Mouse (Mus musculus) kidney, embryonic 15.5 days (tissue): ENCODE data around the gene Dpysl4. TPM values are rescaled to one million over a fixed set of nuclear protein-coding genes. Genes with fewer than 3 reads are reported as not detected.

ENCODE experiments used
- ATAC-seq: fragments of 200-750 bp; cut with Nextera tagmentation; replicated peaks from 2 replicates; pipeline ENCODE4 v1.8.0; 2017; ENCODE audit warnings: moderate TSS enrichment; ENCODE audit not compliant: low FRiP score
- H3K27ac ChIP-seq: fragments of 300-500 bp; sonication (generic); 2 replicates; pipeline ENCODE4 v1.5.1; 2015; ENCODE audit warnings: mild to moderate bottlenecking, inconsistent platforms
- H3K27me3 ChIP-seq: fragments of 300-500 bp; sonication (generic); 2 replicates; pipeline ENCODE4 v1.6.1; 2015; ENCODE audit warnings: inconsistent platforms
- H3K36me3 ChIP-seq: fragments of 300-500 bp; sonication (generic); 2 replicates; pipeline ENCODE4 v1.6.1; 2015; ENCODE audit warnings: inconsistent platforms
- H3K4me1 ChIP-seq: fragments of 300-500 bp; sonication (generic); 2 replicates; pipeline ENCODE4 v1.6.1; 2015; ENCODE audit warnings: inconsistent platforms
- H3K4me2 ChIP-seq: fragments of 300-500 bp; sonication (generic); 2 replicates; pipeline ENCODE4 v1.6.1; 2015; ENCODE audit warnings: moderate library complexity, mild to moderate bottlenecking, inconsistent platforms
- H3K4me3 ChIP-seq: fragments of 300-500 bp; sonication (generic); replicated peaks from 2 replicates; pipeline ENCODE4 v1.5.1; 2015; ENCODE audit warnings: mild to moderate bottlenecking, inconsistent platforms
- H3K9ac ChIP-seq: fragments of 300-500 bp; sonication (generic); 2 replicates; pipeline ENCODE4 v1.6.1; 2015; ENCODE audit warnings: mild to moderate bottlenecking, inconsistent platforms
- H3K9me3 ChIP-seq: fragments of 300-500 bp; sonication (generic); replicated peaks from 2 replicates; pipeline ENCODE4 v1.6.1; 2016; ENCODE audit warnings: inconsistent platforms
- WGBS: fragments of 180-500 bp; shearing (Covaris S2); methylation state at CpG from one replicate; pipeline ENCODE4 v1.1.7; 2015; ENCODE audit warnings: mixed read lengths; 5-methylcytosine and 5-hydroxymethylcytosine counted together
- polyA plus RNA-seq: library from polyadenylated mRNA; unstranded; fragments of >200 nt; fragmentation: Nextera tagmentation; extraction: Ambion mirVana; gene quantifications from 2 replicates; pipeline ENCODE4 v1.2.1, GENCODE M21; 2015

Gene Dpysl4
- polyA plus RNA-seq, 1 experiment from 2014 or later: 17.6 TPM

DNA sequence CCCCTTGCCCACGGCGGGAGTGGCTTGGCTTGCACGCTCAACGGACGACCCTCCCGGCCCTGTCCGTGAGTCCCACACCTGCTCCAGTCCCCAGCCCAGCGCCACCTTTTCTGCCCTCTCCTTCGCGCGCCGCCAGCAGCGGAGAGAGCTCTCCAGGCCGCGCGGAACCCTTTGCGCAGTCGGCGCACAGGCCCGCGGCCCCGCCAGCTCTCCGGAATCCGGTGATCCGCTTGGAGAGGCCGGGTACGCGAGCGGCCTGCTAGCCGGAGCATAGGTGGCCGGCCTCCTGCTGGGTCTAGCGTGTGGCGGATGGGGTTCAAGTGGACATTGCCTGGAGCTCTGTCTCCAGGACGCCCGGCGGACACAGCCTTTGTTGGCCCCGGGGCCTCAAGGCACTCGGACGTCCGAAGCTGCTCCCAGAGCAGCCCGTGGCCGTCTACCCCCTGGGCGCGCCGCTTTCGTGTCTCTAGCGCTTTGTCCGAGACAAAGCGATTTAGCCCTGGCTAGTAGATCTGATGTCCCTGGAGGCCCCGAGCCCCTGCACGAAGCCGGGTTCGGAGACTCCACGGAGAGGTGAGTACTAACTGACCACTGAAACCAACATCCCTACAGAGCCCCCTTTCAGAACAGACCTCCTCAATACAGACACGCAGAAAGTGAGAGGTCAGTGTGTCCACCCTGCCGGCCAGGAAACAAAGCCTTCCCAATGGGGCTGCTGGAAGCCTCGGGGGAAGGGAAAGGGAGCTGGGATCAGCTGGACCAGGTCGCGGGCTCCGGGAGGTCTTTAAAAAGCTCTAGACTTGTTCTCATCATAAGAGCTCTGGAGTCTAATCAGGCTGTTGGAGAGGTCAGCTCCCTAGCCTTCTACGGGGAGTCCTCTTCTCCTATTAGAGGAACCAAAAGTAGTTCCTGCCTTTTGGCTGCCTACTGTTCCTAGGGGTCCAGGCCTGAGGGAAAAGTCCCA, 676 bp downstream of the Dpysl4 start:
- H3K4me1 ChIP-seq: peaks cover 31% of the 10 kb centered on the region
- H3K9ac ChIP-seq: peak overlapping the region; percentile 51
- no peaks in the 10 kb centered on the region for H3K9me3 ChIP-seq
- H3K36me3 ChIP-seq: no peaks in the 10 kb centered on the region
- 2% methylated on average over 61 of the region's 61 CpGs for WGBS
- peak overlapping the region; percentile 69 for H3K4me3 ChIP-seq
- peak overlapping the region; percentile 97 for H3K4me2 ChIP-seq
- no peak overlapping the region for H3K27ac ChIP-seq
- peak; percentile 68 for ATAC-seq
- peaks cover 46% of the 10 kb centered on the region for H3K27me3 ChIP-seq

DNA sequence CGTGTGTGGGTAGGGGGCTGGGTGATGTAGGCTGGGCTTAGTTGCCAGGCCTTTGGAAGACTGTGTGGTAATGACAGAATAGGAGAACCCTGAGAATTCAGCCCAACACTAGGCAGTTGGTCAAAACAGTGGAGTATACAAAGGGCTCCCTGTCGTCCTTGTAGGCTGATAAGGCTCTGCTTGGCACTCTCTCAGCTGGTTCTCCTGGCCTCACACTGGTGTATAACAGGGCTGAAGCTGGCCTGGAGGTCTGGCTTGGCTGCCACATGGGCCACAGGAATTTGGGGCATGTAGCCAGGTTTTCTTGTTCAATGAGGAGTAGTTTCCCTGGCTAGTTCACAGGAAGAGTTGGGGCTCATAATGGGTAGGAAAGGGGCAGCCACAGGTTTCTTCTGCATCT, 2.0 kb downstream of the Dpysl4 start:
- Histone ChIP-seq H3K27me3 (peaks cover 46% of the 10 kb centered on the region), H3K27ac (no peak overlapping the region), H3K9me3 (no peaks in the 10 kb centered on the region), H3K4me2 (no peak overlapping the region), H3K4me3 (no peak overlapping the region), H3K4me1 (peaks cover 24% of the 10 kb centered on the region), H3K36me3 (peaks cover 3% of the 10 kb centered on the region; the same call in 1 of the 2 replicates), H3K9ac (no peak overlapping the region)
- 82% methylated on average over 2 of the region's 2 CpGs for WGBS
- ATAC-seq: no peak

DNA sequence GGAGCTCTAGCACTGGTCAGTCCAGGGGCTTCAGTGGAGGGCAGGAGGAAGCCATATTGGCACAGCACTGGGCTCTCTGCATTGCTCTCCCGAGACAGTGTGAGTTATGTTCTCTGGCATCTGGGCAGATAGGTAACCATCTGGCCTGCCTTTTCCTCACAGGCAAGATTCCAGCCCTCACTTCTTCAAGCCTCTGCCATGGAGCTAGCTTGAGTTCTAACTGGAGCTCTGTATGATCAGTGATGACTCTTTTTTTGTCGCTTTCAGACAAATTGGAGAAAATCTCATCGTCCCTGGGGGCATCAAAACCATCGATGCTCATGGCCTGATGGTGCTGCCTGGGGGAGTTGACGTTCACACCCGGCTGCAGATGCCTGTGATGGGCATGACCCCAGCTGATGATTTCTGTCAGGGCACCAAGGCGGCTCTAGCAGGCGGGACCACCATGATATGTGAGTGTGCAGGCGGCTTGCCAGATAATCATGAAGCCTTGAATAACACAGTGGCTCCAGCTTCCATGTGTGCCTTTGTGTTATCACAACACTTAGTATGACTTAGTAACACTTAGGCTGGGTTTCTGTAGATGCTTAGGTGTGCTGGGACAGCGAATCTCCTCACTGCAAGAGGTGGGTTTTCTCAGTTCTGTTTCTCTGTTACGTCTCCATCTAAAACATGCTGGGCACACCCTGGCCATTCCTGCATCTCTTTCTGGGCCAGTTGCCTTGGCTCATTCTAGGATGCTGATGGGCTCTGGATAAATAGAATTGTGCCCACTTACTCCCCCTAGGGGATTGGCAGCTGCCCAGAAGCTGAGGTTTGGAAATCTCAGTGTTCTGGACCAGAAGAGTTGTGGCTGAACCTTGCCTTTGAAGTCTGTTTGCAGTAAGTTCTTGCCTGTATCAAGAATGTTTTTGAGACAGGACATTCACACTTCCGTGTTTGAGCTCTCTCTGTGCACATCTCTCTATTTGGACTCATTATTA, 4.4 kb downstream of the Dpysl4 start:
- H3K9ac ChIP-seq: no peak overlapping the region
- no peak for ATAC-seq
- peaks cover 22% of the 10 kb centered on the region for H3K4me1 ChIP-seq
- H3K9me3 ChIP-seq: no peaks in the 10 kb centered on the region
- 76% methylated on average over 12 of the region's 12 CpGs for WGBS
- H3K4me2 ChIP-seq: no peak overlapping the region
- no peak overlapping the region for H3K4me3 ChIP-seq
- peaks cover 3% of the 10 kb centered on the region; the same call in 1 of the 2 replicates for H3K36me3 ChIP-seq
- no peak overlapping the region for H3K27ac ChIP-seq
- peaks cover 38% of the 10 kb centered on the region for H3K27me3 ChIP-seq

DNA sequence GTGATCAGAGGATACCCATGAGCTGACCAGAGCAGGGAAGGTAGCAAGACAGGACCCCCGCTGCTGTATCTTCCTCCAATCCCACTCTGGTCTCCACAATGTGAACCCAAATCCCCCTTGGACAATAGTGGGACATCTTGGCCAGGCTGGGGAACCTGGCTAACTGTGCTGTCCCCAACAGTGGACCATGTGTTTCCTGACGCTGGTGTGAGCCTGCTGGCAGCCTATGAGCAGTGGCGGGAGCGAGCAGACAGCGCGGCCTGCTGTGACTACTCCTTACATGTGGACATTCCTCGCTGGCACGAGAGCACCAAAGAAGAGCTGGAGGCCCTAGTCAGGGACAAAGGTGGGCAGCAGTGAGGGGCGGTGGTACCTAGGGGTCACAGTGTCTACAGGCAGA, 5.9 kb downstream of the Dpysl4 start:
- Histone ChIP-seq H3K4me2 (no peak overlapping the region), H3K4me3 (no peak overlapping the region), H3K9ac (no peak overlapping the region), H3K27me3 (peaks cover 25% of the 10 kb centered on the region), H3K27ac (no peak overlapping the region), H3K4me1 (peaks cover 8% of the 10 kb centered on the region), H3K9me3 (no peaks in the 10 kb centered on the region), H3K36me3 (peaks cover 3% of the 10 kb centered on the region; the same call in 1 of the 2 replicates)
- ATAC-seq: no peak
- WGBS: 89% methylated on average over 9 of the region's 9 CpGs

DNA sequence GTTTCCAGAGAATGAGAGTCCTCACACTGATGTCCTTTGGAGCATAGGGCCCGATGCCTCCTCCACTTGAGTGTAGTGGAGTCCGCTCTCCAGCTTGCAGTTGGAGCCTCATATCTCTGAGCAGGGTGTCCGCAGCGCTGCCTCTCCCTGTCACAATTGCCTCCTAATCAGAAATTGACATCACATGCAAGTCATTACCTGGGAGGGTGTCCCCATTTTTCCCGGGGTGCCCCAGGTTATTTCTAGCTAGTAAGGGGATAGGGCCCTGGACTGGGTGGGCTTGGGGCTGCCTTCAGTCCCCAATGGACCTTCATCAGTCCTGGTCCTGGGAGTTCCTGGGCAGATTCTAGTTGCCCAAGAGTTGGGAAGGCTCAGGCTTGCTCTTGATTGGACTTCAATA, 6.9 kb downstream of the Dpysl4 start:
- H3K27ac ChIP-seq: no peak overlapping the region
- ATAC-seq: no peak
- H3K4me1 ChIP-seq: no peaks in the 10 kb centered on the region
- H3K36me3 ChIP-seq: peaks cover 3% of the 10 kb centered on the region; the same call in 1 of the 2 replicates
- peaks cover 15% of the 10 kb centered on the region for H3K27me3 ChIP-seq
- no peaks in the 10 kb centered on the region for H3K9me3 ChIP-seq
- H3K9ac ChIP-seq: no peak overlapping the region
- 95% methylated on average over 5 of the region's 5 CpGs for WGBS
- no peak overlapping the region for H3K4me2 ChIP-seq
- H3K4me3 ChIP-seq: no peak overlapping the region

- H3K4me1 ChIP-seq: no peaks in the 10 kb centered on the region
- no peak overlapping the region for H3K27ac ChIP-seq
- peaks cover 10% of the 10 kb centered on the region for H3K27me3 ChIP-seq
- no peak overlapping the region for H3K9ac ChIP-seq
- H3K36me3 ChIP-seq: peaks cover 3% of the 10 kb centered on the region; the same call in 1 of the 2 replicates
- ATAC-seq: no peak
- WGBS: 88% methylated on average over 5 of the region's 5 CpGs
- no peaks in the 10 kb centered on the region for H3K9me3 ChIP-seq
- H3K4me2 ChIP-seq: no peak overlapping the region
- no peak overlapping the region for H3K4me3 ChIP-seq
These were observed 7.3 kb downstream of the Dpysl4 start for GRCm38 (mm10) chr7:139093124-139093523.

DNA sequence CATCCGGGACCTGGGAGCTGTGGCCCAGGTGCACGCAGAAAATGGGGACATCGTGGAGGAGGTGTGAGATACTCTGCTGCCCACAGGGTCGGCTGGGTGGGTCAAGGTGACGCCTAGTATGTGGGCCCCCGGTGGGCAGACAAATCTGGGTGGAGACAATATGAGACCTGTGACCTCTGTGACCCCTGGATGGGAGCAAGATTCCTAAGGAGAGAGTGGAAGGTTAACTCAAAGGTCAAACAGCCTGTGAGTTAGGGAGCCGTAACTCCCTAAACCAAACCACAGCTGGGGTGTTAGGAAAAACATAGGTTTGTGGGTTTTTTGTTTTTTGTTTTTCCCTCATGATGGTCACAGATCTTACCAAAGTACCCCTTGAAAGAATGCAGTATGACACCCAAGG, 8.0 kb downstream of the Dpysl4 start:
- Histone ChIP-seq H3K9me3 (no peaks in the 10 kb centered on the region), H3K27me3 (peaks cover 5% of the 10 kb centered on the region; the same call in 1 of the 2 replicates), H3K27ac (no peak overlapping the region), H3K4me2 (no peak overlapping the region), H3K4me3 (no peak overlapping the region), H3K4me1 (no peaks in the 10 kb centered on the region), H3K36me3 (peaks cover 3% of the 10 kb centered on the region; the same call in 1 of the 2 replicates), H3K9ac (no peak overlapping the region)
- ATAC-seq: no peak
- WGBS: 75% methylated on average over 7 of the region's 7 CpGs

DNA sequence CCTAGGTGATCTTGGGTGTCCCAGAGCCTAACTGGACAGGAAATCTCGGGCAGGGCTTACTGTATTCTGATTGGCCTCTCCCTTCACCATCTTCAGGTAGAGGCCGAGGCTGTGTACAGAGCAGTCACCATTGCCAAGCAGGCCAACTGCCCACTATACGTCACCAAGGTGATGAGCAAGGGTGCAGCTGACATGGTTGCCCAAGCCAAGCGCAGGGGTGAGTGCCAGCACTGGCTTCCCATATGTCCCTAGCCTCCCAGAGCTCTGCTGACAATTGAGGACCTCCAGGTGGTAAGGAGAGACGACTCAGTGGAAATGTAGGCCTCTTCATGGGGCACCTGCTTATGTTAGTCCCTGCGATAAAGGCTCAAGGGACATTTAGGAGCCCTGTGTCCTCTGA, 9.0 kb downstream of the Dpysl4 start:
- Histone ChIP-seq H3K27me3 (no peaks in the 10 kb centered on the region), H3K4me3 (no peak overlapping the region), H3K9me3 (no peaks in the 10 kb centered on the region), H3K27ac (no peak overlapping the region), H3K4me2 (no peak overlapping the region), H3K4me1 (no peaks in the 10 kb centered on the region), H3K36me3 (peaks cover 3% of the 10 kb centered on the region; the same call in 1 of the 2 replicates), H3K9ac (no peak overlapping the region)
- no peak for ATAC-seq
- WGBS: 85% methylated on average over 6 of the region's 6 CpGs

GRCm38 (mm10) chr7:139095282-139095681, 9.5 kb downstream of the Dpysl4 start:
- no peak overlapping the region for H3K9ac ChIP-seq
- no peaks in the 10 kb centered on the region for H3K9me3 ChIP-seq
- WGBS: 84% methylated on average over 7 of the region's 7 CpGs
- H3K27ac ChIP-seq: no peak overlapping the region
- no peaks in the 10 kb centered on the region for H3K4me1 ChIP-seq
- no peak overlapping the region for H3K4me3 ChIP-seq
- H3K4me2 ChIP-seq: no peak overlapping the region
- H3K36me3 ChIP-seq: peaks cover 3% of the 10 kb centered on the region; the same call in 1 of the 2 replicates
- ATAC-seq: no peak
- no peaks in the 10 kb centered on the region for H3K27me3 ChIP-seq

DNA sequence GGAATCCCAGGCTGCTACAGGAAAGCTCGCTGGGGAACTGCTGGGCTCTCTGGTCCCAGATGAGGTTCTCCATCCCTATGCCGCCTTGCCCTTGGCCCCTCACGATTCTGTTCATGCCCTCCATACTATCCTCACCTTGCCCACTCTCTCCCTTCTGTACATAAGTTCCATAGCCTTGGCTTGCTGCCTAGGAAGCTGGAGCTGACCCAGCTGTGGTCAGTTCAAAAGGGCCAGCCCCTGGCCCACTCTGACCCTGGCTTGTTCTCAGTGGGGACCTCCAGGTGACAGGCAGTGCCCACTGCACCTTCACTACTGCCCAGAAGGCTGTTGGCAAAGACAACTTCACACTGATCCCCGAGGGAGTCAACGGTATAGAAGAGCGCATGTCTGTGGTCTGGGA, 10.6 kb downstream of the Dpysl4 start:
- H3K4me1 ChIP-seq: no peaks in the 10 kb centered on the region
- no peak overlapping the region for H3K4me3 ChIP-seq
- H3K4me2 ChIP-seq: no peak overlapping the region
- WGBS: 90% methylated on average over 6 of the region's 6 CpGs
- H3K27me3 ChIP-seq: no peaks in the 10 kb centered on the region
- no peak for ATAC-seq
- H3K27ac ChIP-seq: no peak overlapping the region
- no peak overlapping the region for H3K9ac ChIP-seq
- no peaks in the 10 kb centered on the region for H3K9me3 ChIP-seq
- peaks cover 3% of the 10 kb centered on the region; the same call in 1 of the 2 replicates for H3K36me3 ChIP-seq

DNA sequence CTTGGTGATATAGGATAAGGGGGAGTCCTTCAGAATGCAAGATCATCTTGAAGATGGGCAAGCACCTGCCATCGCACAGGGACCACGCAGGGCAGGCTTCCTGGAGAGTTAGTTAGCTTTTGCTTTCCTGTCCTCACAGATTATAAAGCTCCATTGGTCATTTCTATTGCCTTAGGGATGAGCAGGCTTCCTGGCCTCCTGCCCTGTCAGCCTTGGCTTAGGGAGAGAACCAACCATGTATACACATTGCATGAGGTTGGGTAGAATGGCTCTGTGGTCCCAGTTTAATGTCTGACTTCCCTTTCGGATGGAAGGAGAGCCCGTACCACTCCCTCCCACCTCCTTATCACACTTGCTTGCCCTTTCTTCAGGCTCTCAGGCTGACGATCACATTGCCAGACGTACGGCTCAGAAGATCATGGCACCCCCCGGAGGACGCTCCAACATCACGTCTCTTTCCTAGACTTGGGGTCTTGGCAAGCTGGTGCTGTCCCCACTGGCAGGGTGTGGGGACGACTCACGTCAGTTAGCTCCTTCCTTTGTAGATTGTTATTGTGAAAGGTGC, 14.8 kb downstream of the Dpysl4 start:
- Histone ChIP-seq H3K4me1 (no peaks in the 10 kb centered on the region), H3K9me3 (no peaks in the 10 kb centered on the region), H3K9ac (no peak overlapping the region), H3K27me3 (no peaks in the 10 kb centered on the region), H3K4me2 (no peak overlapping the region), H3K4me3 (no peak overlapping the region), H3K36me3 (no peaks in the 10 kb centered on the region), H3K27ac (no peak overlapping the region)
- 82% methylated on average over 12 of the region's 12 CpGs for WGBS
- ATAC-seq: no peak
